Mouse (Mus musculus): Measurements from ENCODE around the gene H2-M3.

DNA sequence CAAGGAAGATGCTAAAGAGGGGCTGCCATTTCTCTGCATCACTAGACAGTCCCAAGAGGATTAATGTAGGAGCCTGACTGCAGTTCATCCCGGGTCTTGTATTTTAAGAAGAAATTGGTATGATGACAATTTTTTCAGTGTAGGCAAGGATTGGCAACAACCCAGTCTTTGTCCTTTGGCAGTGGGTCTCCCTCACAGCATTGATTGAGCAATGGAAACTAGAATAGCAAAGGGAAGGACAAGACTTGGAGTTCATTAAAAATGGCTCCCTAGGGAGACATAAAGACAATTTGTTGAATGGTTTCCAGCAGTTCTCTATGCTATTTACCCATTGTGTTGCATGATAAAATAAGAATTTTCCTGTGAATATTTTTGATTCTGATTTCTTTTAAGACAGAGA is 10.3 kb downstream of the H2-M3 start:
- no peak for TF ChIP-seq CTCF (IDR thresholded peaks at IDR 0.05; ENCODE audit: low read depth)
- no peak for TF ChIP-seq EP300 (IDR thresholded peaks at IDR 0.05; ENCODE audit: low read depth)
